Mouse (Mus musculus) liver, embryonic 15.5 days (tissue): ENCODE results near the gene Upf2. TPM values are rescaled to one million over a fixed set of nuclear protein-coding genes. Genes with fewer than 3 reads are reported as not detected.
"Not testable (repeated sequence)": the region's sequence is repeated elsewhere in the genome, so short reads cannot be mapped to it uniquely, and the experiment has no call there.

Source experiments
- ATAC-seq: fragments of 200-750 bp; cut with Nextera tagmentation; 2 replicates; pipeline ENCODE4 v1.8.0; 2017; ENCODE audit warnings: moderate number of reproducible peaks, mild to moderate bottlenecking, moderate library complexity; ENCODE audit not compliant: insufficient read depth
- H3K27ac ChIP-seq: fragments of 300-500 bp; sonication (generic); replicated peaks from 2 replicates; pipeline ENCODE4 v1.5.1; 2015; ENCODE audit warnings: mild to moderate bottlenecking, inconsistent platforms
- H3K27me3 ChIP-seq: fragments of 300-500 bp; sonication (generic); 2 replicates; pipeline ENCODE4 v1.6.1; 2015; ENCODE audit warnings: mild to moderate bottlenecking, inconsistent platforms
- H3K36me3 ChIP-seq: fragments of 300-500 bp; sonication (generic); replicated peaks from 2 replicates; pipeline ENCODE4 v1.6.1; 2015; ENCODE audit warnings: moderate library complexity, mild to moderate bottlenecking, inconsistent platforms
- H3K4me1 ChIP-seq: fragments of 300-500 bp; sonication (generic); replicated peaks from 2 replicates; pipeline ENCODE4 v1.6.1; 2015; ENCODE audit warnings: inconsistent platforms
- H3K4me2 ChIP-seq: fragments of 300-500 bp; sonication (generic); 2 replicates; pipeline ENCODE4 v1.6.1; 2015; ENCODE audit warnings: moderate library complexity, mild to moderate bottlenecking, inconsistent platforms
- H3K4me3 ChIP-seq: fragments of 300-500 bp; sonication (generic); replicated peaks from 2 replicates; pipeline ENCODE4 v1.5.1; 2015; ENCODE audit warnings: mild to moderate bottlenecking, inconsistent platforms
- H3K9ac ChIP-seq: fragments of 300-500 bp; sonication (generic); 2 replicates; pipeline ENCODE4 v1.6.1; 2015; ENCODE audit warnings: moderate library complexity, mild to moderate bottlenecking, inconsistent platforms
- H3K9me3 ChIP-seq: fragments of 300-500 bp; sonication (generic); replicated peaks from 2 replicates; pipeline ENCODE4 v1.6.1; 2016; ENCODE audit warnings: inconsistent platforms
- WGBS: fragments of 180-500 bp; shearing (Covaris S2); methylation state at CpG from one replicate; pipeline ENCODE4 v1.1.7; 2015; ENCODE audit warnings: mixed read lengths; ENCODE audit not compliant: insufficient replicate concordance; 5-methylcytosine and 5-hydroxymethylcytosine counted together
- polyA plus RNA-seq: library from polyadenylated mRNA; unstranded; fragments of >200 nt; fragmentation: Nextera tagmentation; extraction: Ambion mirVana; gene quantifications from 2 replicates; pipeline ENCODE4 v1.2.1, GENCODE M21; 2015

Upf2 gene
- polyA plus RNA-seq, 1 experiment from 2014 or later, result 3.7 TPM

- not testable (repeated sequence) for H3K9ac ChIP-seq, ATAC-seq, H3K4me2 ChIP-seq, H3K9me3 ChIP-seq, H3K27me3 ChIP-seq, H3K4me1 ChIP-seq, H3K4me3 ChIP-seq, H3K27ac ChIP-seq
- H3K36me3 ChIP-seq, result peaks cover 44% of the 10 kb centered on the region
- 77% methylated on average over 6 of the region's 6 CpGs for WGBS
Observed at GRCm38 (mm10) chr2:6015182-6015581, 63.9 kb downstream of the Upf2 start.

GRCm38 (mm10) chr2:6020570-6020969 is 69.3 kb downstream of the Upf2 start:
- H3K9me3 ChIP-seq, result no peaks in the 10 kb centered on the region
- H3K4me3 ChIP-seq, result no peak overlapping the region

GRCm38 (mm10) chr2:6042644-6043043 is 91.4 kb downstream of the Upf2 start:
- Histone ChIP-seq H3K9ac (no peak overlapping the region), H3K4me2 (no peak overlapping the region), H3K27ac (no peak overlapping the region), H3K27me3 (no peaks in the 10 kb centered on the region), H3K4me3 (no peak overlapping the region), H3K36me3 (peaks cover 32% of the 10 kb centered on the region), H3K4me1 (no peaks in the 10 kb centered on the region), H3K9me3 (no peaks in the 10 kb centered on the region)
- no peak for ATAC-seq
- 65% methylated on average over 1 of the region's 1 CpGs for WGBS

More at GRCm38 (mm10) chr2:6020570-6020969, 69.3 kb downstream of the Upf2 start:
- Histone ChIP-seq H3K4me1 (no peaks in the 10 kb centered on the region), H3K9ac (no peak overlapping the region), H3K27me3 (no peaks in the 10 kb centered on the region), H3K4me2 (no peak overlapping the region), H3K27ac (no peak overlapping the region), H3K36me3 (peaks cover 49% of the 10 kb centered on the region)
- ATAC-seq, result no peak

- ATAC-seq, result no peak
- Histone ChIP-seq H3K36me3 (peaks cover 44% of the 10 kb centered on the region), H3K9me3 (no peaks in the 10 kb centered on the region), H3K4me2 (no peak overlapping the region), H3K4me1 (0 out of 2 replicates have a peak, but pooled peaks cover 7% of the 10 kb centered on the region), H3K27ac (no peak overlapping the region), H3K9ac (no peak overlapping the region), H3K27me3 (no peaks in the 10 kb centered on the region), H3K4me3 (no peak overlapping the region)
- 78% methylated on average over 7 of the region's 7 CpGs for WGBS
Observed at GRCm38 (mm10) chr2:6046796-6047195, 95.5 kb downstream of the Upf2 start.

GRCm38 (mm10) chr2:6048570-6048969 is 97.3 kb downstream of the Upf2 start:
- Histone ChIP-seq H3K4me3 (no peak overlapping the region), H3K4me2 (no peak overlapping the region), H3K9me3 (no peaks in the 10 kb centered on the region), H3K4me1 (0 out of 2 replicates have a peak, but pooled peaks cover 7% of the 10 kb centered on the region), H3K36me3 (peaks cover 48% of the 10 kb centered on the region), H3K9ac (no peak overlapping the region), H3K27me3 (no peaks in the 10 kb centered on the region), H3K27ac (no peak overlapping the region)
- 52% methylated on average over 4 of the region's 4 CpGs for WGBS
- no peak for ATAC-seq

GRCm38 (mm10) chr2:6049018-6049417 is 97.7 kb downstream of the Upf2 start:
- Histone ChIP-seq H3K27me3 (no peaks in the 10 kb centered on the region), H3K27ac (no peak overlapping the region), H3K9me3 (no peaks in the 10 kb centered on the region), H3K4me2 (no peak overlapping the region), H3K9ac (no peak overlapping the region), H3K36me3 (peaks cover 51% of the 10 kb centered on the region), H3K4me1 (0 out of 2 replicates have a peak, but pooled peaks cover 7% of the 10 kb centered on the region), H3K4me3 (no peak overlapping the region)
- ATAC-seq, result no peak
- WGBS, result 89% methylated on average over 3 of the region's 3 CpGs

GRCm38 (mm10) chr2:6055466-6055865 is 104.2 kb downstream of the Upf2 start:
- Histone ChIP-seq H3K4me2 (no peak overlapping the region), H3K36me3 (peaks cover 52% of the 10 kb centered on the region), H3K27ac (no peak overlapping the region), H3K4me1 (no peaks in the 10 kb centered on the region), H3K4me3 (no peak overlapping the region), H3K9ac (no peak overlapping the region), H3K9me3 (no peaks in the 10 kb centered on the region), H3K27me3 (no peaks in the 10 kb centered on the region)
- 89% methylated on average over 11 of the region's 11 CpGs for WGBS
- ATAC-seq, result no peak

GRCm38 (mm10) chr2:6056518-6056917 is 105.2 kb downstream of the Upf2 start:
- Histone ChIP-seq H3K4me1 (no peaks in the 10 kb centered on the region), H3K4me2 (no peak overlapping the region), H3K9me3 (no peaks in the 10 kb centered on the region), H3K27ac (no peak overlapping the region), H3K36me3 (peaks cover 42% of the 10 kb centered on the region), H3K9ac (no peak overlapping the region), H3K4me3 (no peak overlapping the region), H3K27me3 (no peaks in the 10 kb centered on the region)
- 83% methylated on average over 3 of the region's 3 CpGs for WGBS
- ATAC-seq, result no peak

- H3K27ac ChIP-seq, result no peak overlapping the region
- no peak for ATAC-seq
- no peaks in the 10 kb centered on the region for H3K9me3 ChIP-seq
- no peaks in the 10 kb centered on the region for H3K27me3 ChIP-seq
- peaks cover 22% of the 10 kb centered on the region for H3K36me3 ChIP-seq
- WGBS, result 65% methylated on average over 2 of the region's 2 CpGs
- H3K9ac ChIP-seq, result no peak overlapping the region
- no peaks in the 10 kb centered on the region for H3K4me1 ChIP-seq
- H3K4me2 ChIP-seq, result no peak overlapping the region
- H3K4me3 ChIP-seq, result no peak overlapping the region
Observed at GRCm38 (mm10) chr2:6059291-6059690, 108.0 kb downstream of the Upf2 start.

GRCm38 (mm10) chr2:6060071-6060804 is 109.0 kb downstream of the Upf2 start:
- Histone ChIP-seq H3K9ac (no peak overlapping the region), H3K4me3 (no peak overlapping the region), H3K9me3 (no peaks in the 10 kb centered on the region), H3K36me3 (peaks cover 18% of the 10 kb centered on the region), H3K4me1 (no peaks in the 10 kb centered on the region), H3K27ac (no peak overlapping the region), H3K4me2 (no peak overlapping the region), H3K27me3 (no peaks in the 10 kb centered on the region)
- ATAC-seq, result no peak
- WGBS, result 66% methylated on average over 10 of the region's 10 CpGs

- Histone ChIP-seq H3K9ac (no peak overlapping the region), H3K4me2 (no peak overlapping the region), H3K9me3 (no peaks in the 10 kb centered on the region), H3K4me3 (no peak overlapping the region), H3K4me1 (peaks cover 17% of the 10 kb centered on the region), H3K27me3 (0 out of 2 replicates have a peak, but pooled peaks cover 4% of the 10 kb centered on the region), H3K27ac (no peak overlapping the region), H3K36me3 (no peaks in the 10 kb centered on the region)
- no peak for ATAC-seq
- WGBS, result 55% methylated on average over 6 of the region's 6 CpGs
Observed at GRCm38 (mm10) chr2:6067341-6067740, 116.1 kb downstream of the Upf2 start.

- no peak overlapping the region for H3K4me3 ChIP-seq
- H3K9ac ChIP-seq, result no peak overlapping the region
- H3K4me1 ChIP-seq, result peaks cover 26% of the 10 kb centered on the region
- 26% methylated on average over 11 of the region's 11 CpGs for WGBS
- H3K27me3 ChIP-seq, result 0 out of 2 replicates have a peak, but pooled peaks cover 4% of the 10 kb centered on the region
- H3K27ac ChIP-seq, result no peak overlapping the region
- ATAC-seq, result no peak
- H3K9me3 ChIP-seq, result no peaks in the 10 kb centered on the region
- H3K36me3 ChIP-seq, result no peaks in the 10 kb centered on the region
- H3K4me2 ChIP-seq, result no peak overlapping the region
Observed at GRCm38 (mm10) chr2:6070925-6071324, 119.7 kb downstream of the Upf2 start.
